Mouse (Mus musculus): ENCODE results near the gene Cpeb1. TPM values are rescaled to one million over a fixed set of nuclear protein-coding genes. Genes with fewer than 3 reads are reported as not detected.

The Cpeb1 gene
- total RNA-seq, 1 experiment from 2014 or later, result not detected

- ATAC-seq (ENCODE audit: extremely low read depth, insufficient number of reproducible peaks, low FRiP score, poor library complexity, severe bottlenecking), result no peak
Observed at GRCm38 (mm10) chr7:81336432-81336786, 118.9 kb downstream of the Cpeb1 start.

- no peak for ATAC-seq (ENCODE audit: extremely low read depth, insufficient number of reproducible peaks, low FRiP score, poor library complexity, severe bottlenecking)
Observed at GRCm38 (mm10) chr7:81335705-81336431, 119.4 kb downstream of the Cpeb1 start.

- no peak for ATAC-seq (ENCODE audit: extremely low read depth, insufficient number of reproducible peaks, low FRiP score, poor library complexity, severe bottlenecking)
Observed at GRCm38 (mm10) chr7:81331851-81332250, 123.4 kb downstream of the Cpeb1 start.

GRCm38 (mm10) chr7:81330767-81331166 is 124.5 kb downstream of the Cpeb1 start:
- no peak for ATAC-seq (ENCODE audit: extremely low read depth, insufficient number of reproducible peaks, low FRiP score, poor library complexity, severe bottlenecking)

- ATAC-seq (ENCODE audit: extremely low read depth, insufficient number of reproducible peaks, low FRiP score, poor library complexity, severe bottlenecking), result no peak
Observed at GRCm38 (mm10) chr7:81327661-81328060, 127.6 kb downstream of the Cpeb1 start.

- ATAC-seq (ENCODE audit: extremely low read depth, insufficient number of reproducible peaks, low FRiP score, poor library complexity, severe bottlenecking), result no peak
Observed at GRCm38 (mm10) chr7:81326859-81327258, 128.4 kb downstream of the Cpeb1 start.

- ATAC-seq (ENCODE audit: extremely low read depth, insufficient number of reproducible peaks, low FRiP score, poor library complexity, severe bottlenecking), result no peak
Observed at GRCm38 (mm10) chr7:81326043-81326442, 129.2 kb downstream of the Cpeb1 start.

- ATAC-seq (ENCODE audit: extremely low read depth, insufficient number of reproducible peaks, low FRiP score, poor library complexity, severe bottlenecking), result no peak
Observed at GRCm38 (mm10) chr7:81321776-81322175, 133.5 kb downstream of the Cpeb1 start.

GRCm38 (mm10) chr7:81319749-81320148 is 135.5 kb downstream of the Cpeb1 start:
- ATAC-seq (ENCODE audit: extremely low read depth, insufficient number of reproducible peaks, low FRiP score, poor library complexity, severe bottlenecking), result no peak; the same call in 1 of the 2 replicates

GRCm38 (mm10) chr7:81315583-81315982 is 139.7 kb downstream of the Cpeb1 start:
- ATAC-seq (ENCODE audit: extremely low read depth, insufficient number of reproducible peaks, low FRiP score, poor library complexity, severe bottlenecking), result no peak

GRCm38 (mm10) chr7:81311581-81311980 is 143.7 kb downstream of the Cpeb1 start:
- no peak for ATAC-seq (ENCODE audit: extremely low read depth, insufficient number of reproducible peaks, low FRiP score, poor library complexity, severe bottlenecking)

GRCm38 (mm10) chr7:81311130-81311529 is 144.1 kb downstream of the Cpeb1 start:
- no peak for ATAC-seq (ENCODE audit: extremely low read depth, insufficient number of reproducible peaks, low FRiP score, poor library complexity, severe bottlenecking)

- ATAC-seq (ENCODE audit: extremely low read depth, insufficient number of reproducible peaks, low FRiP score, poor library complexity, severe bottlenecking), result no peak
Observed at GRCm38 (mm10) chr7:81309247-81309646, 146.0 kb downstream of the Cpeb1 start.

- no peak for ATAC-seq (ENCODE audit: extremely low read depth, insufficient number of reproducible peaks, low FRiP score, poor library complexity, severe bottlenecking)
Observed at GRCm38 (mm10) chr7:81307735-81308134, 147.5 kb downstream of the Cpeb1 start.

GRCm38 (mm10) chr7:81304675-81305074 is 150.6 kb downstream of the Cpeb1 start:
- no peak for ATAC-seq (ENCODE audit: extremely low read depth, insufficient number of reproducible peaks, low FRiP score, poor library complexity, severe bottlenecking)

- no peak for ATAC-seq (ENCODE audit: extremely low read depth, insufficient number of reproducible peaks, low FRiP score, poor library complexity, severe bottlenecking)
Observed at GRCm38 (mm10) chr7:81304100-81304499, 151.2 kb downstream of the Cpeb1 start.

- ATAC-seq (ENCODE audit: extremely low read depth, insufficient number of reproducible peaks, low FRiP score, poor library complexity, severe bottlenecking), result 0 out of 2 replicates have a peak, but pooled peaks have one; percentile 33
Observed at GRCm38 (mm10) chr7:81303682-81304081, 151.6 kb downstream of the Cpeb1 start.

GRCm38 (mm10) chr7:81301323-81301722 is 153.9 kb downstream of the Cpeb1 start:
- no peak for ATAC-seq (ENCODE audit: extremely low read depth, insufficient number of reproducible peaks, low FRiP score, poor library complexity, severe bottlenecking)

- ATAC-seq (ENCODE audit: extremely low read depth, insufficient number of reproducible peaks, low FRiP score, poor library complexity, severe bottlenecking), result no peak
Observed at GRCm38 (mm10) chr7:81298206-81298605, 157.1 kb downstream of the Cpeb1 start.

All from neutrophil, adult 5-6 weeks (primary cell).